Mouse (Mus musculus): Measurements from ENCODE around the gene Pde4d.

Gene Pde4d

DNA sequence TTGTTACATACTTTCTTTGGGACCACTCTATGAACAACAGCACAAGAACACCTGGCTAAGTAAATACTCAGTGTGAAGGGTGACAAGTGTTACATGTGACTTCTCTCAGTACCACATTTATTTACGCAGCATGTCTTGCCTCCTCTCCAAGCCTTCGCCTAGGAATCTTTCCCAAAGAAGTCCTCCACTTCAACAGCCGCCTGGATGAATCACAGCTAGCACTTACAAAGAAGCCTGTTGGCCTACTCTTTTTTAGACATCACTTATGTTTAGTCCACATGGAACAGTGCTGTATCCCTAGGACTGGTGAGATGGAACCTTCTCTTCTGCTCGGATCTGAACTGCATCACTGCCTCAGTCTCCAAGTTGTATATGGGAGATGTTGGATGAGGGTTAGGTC, 741.4 kb downstream of the Pde4d start:
- no peak for DNase-seq

DNA sequence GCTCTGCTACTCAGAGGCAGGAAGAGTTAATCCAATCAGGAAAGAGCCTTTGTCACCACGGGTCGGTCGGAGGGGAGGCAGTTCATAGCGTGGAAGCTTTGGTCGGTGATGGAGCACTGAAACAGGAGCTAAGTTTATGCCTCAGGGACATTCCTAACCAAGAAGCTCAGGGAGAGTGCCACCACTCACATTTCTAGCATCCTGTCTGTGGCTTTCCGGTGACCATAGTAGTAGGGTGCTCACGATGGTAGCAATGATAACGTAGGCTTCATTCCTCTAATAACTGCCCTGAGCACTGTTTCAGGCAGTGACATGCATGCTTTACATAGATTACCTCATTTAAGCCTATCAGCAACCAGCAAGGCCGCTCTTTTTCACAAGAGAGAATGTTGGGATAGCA, 755.8 kb downstream of the Pde4d start:
- no peak for DNase-seq

DNA sequence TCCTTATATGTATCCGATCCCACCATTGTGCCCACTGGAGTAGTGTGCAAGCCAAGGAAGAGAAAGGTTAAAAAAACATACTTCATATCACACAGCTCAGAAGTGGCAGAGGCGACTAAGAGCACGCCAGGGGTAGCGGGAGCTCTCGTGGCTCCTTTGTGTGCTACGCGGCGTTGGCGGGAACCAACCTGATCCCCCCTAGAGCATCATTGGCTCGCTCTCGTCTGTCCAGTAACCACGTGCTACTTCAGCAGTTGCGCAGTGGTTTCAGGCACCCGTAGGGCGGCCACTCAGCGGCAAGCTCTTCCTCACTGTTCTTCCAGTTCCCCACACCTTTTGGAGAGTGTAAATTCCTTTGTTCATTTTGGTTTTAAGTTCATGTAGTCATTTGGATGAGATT, 758.9 kb downstream of the Pde4d start:
- DNase-seq = no peak

DNA sequence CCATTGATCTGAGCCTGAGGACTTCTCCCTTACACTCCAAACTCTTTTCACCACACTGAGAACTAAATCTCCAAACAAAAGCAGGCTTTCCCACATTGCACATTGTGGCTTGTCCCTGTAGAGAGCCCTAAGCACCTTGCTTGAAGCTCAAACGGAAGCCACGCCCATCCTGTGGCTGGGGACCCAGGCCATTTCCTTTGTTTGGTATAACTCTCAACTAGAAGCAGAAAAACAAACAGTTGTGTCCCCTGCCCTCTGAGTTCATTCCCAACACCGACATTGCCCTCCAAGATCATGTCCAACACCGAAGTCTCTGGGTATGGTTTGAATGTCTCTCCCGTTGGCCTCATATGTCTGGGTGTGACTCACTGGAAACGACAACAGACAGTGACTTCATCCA, 759.7 kb downstream of the Pde4d start:
- DNase-seq = no peak

DNA sequence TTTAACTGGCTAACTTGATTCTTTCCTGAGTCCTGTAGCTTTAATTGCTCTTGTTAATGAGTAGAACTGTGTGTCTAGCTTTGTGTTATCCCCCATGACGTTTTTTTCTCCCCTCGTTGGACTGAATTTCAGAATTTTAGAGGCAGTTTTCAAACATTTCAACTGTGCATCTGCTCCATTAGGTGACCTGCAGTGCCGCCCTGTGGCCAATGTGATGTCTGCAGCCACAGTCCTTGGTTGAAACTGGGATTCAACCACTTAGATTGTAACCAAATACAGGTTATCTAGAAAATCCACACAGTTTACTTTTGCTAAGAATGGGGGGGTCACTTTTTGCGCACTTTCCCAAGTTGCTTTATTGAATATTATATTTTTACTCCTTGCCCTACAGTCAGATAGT, 760.7 kb downstream of the Pde4d start:
- DNase-seq = peak; percentile 77

DNA sequence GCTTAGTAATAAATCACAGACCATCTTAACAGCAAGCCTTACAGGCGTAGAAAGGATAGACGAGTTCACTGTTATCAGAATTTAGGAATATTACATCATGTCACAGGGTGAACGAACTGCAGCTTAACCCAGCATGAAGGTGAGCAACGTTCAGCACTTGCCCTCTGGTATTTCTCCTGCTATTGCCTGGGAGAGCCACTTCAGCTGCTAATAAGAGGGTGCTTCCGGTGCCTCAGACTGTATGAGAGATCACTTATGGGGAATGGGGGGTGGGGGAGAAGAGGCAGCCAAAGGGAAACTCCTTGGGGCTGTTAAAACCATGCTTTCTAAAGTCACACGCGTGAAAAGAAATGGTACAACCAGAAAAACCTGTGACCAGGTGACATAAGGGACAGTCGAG, 761.7 kb downstream of the Pde4d start:
- DNase-seq = no peak

DNA sequence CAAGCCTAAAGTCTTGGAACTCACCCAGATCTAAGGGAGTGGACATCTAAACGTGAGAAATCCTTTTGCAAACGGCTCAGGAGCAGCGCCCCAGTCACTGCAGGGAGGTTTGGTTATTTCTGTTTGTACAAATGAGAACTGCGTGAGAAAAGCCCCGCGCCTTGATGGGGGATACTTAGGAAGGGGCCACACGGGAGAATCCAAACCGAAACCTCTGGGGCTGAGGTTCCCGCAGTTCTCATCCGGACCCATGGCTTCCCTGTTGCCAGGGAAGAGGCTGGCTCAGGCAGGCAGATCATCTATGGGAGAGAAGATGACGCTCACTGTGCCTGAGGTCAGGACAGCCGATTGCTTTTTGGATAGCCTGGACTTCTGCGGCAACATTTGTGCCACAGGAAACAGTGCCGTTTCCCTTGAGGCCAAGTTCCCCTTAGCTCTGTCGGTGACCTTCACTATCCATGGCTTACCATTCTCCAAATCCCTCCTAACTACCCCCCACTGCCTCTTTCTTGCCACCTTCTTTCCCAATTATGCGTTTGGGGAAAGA, 762.3 kb downstream of the Pde4d start:
- no peak for DNase-seq

DNA sequence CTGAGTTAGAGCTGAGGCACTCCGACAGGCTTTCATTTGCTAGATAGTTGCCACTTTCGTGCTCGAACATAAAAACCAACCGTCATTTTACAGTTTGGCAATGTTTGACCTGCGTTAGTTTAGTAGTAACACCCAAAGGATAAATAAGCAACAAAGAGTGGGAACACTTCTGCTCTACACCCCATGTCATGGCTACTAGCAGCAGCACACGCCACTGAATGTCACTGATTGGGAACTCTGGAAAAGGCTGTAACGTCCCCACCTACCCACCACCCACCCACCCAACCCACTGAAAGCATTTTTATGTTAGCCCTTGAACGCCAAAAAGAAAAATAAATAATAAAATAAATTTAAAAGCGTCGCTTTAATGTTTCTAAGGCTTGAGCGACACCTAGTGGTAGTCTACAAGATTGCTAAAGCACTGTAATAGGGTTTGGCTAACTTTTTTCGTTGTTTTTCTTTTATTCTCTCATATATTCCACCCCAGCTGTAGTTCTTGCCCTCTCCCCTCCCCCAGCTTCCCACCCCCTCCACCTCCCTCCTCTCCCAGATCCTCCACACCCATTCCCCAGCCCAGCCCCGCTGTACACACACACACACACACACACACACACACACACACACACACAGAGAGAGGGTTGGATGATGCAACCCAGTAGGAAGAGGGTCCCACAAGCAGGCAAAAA, 763.2 kb downstream of the Pde4d start:
- DNase-seq = peak; percentile 40

DNA sequence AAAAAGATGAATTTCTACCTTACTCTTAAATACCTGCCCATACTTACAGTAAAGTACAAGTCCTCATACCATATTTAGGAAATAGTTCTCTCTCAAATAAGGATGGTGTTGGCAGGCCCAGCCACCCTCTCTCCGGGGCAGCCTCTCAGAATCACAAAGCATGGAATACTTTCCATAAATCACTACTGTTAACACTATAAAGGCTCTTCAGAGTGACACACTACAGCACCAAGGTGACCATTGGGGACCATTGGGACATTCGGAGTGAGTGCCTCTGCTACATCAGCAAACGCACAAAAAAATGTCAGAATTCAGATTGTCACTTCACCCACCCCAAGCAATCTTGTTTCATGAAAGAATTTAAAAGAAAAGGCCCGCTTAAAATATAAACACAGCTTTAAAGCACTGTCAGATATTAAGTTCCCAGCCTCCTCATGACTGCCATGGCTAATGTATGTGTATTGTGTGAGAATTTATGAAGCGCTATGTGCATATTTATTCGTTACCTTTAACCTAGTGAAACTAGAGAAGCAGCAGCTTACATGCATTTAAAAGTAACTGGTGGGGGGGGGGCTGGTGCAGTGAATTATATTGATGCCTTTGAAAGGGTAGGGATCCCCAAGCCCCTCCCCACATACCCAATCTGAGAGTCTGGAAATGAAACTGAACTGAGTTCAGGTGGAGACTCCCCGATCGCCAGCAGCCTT, 769.4 kb downstream of the Pde4d start:
- no peak for DNase-seq

DNA sequence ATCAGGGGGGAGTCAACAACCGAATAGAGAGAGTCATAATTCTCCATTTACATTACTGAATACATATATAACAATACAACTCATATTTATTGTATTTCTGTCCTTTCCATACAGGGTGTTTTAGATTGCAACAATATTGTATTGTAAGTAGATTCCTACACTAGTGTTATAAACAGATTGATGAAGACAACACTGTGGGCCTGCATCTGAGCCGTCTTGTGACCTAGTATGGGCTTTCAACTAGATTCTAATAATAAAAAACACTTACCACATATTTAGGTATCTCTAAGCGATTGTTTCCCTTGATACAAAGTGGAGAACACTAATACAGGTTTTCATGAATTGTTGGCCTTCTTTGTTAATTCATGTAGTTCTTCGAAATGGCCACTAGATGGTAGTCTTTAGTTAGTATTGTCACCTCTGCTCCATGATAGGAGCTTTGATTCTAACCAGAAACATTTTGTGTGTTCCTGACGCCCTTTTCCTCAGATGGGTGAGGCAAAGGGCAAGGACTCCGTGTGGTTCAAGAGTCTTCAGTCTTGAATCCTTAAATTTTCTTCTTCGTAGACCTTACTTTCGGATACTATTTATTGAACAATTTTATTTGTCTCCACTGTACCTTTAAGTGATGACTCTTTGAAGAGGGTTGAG, 779.3 kb downstream of the Pde4d start:
- no peak for DNase-seq

DNA sequence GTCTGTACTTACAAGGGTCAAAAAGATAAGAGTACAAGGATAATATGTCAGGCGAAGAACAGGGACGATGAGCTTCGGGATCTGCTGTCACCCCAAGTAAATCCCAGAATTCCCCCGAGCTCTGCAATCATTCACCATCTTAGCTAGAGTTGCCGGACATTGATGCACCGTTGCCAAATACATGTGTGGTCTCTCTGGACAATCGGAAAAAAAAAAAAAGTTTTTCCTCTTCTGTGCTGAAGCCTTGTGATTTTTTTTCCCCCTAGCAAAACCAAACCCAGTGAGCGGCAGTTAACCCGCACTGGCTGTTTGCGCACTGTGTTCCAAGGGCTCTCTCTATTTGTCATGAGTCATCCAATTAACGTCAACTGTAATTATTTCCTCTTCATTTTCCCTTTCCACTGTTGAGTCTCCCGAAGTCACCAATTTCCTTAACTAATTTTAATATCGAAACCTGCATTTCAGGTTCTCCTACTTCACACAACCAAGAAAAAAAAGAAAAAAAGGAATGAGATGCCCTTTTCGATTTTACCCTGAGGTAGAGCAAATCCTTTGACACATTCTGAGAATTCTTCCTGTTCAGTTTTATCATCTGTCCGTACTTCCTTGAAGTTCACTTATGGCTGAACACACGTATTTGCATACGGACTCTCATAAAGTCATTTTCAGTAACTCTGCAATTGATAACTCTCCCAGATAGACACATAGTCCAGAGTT, 780.0 kb downstream of the Pde4d start:
- no peak for DNase-seq

DNA sequence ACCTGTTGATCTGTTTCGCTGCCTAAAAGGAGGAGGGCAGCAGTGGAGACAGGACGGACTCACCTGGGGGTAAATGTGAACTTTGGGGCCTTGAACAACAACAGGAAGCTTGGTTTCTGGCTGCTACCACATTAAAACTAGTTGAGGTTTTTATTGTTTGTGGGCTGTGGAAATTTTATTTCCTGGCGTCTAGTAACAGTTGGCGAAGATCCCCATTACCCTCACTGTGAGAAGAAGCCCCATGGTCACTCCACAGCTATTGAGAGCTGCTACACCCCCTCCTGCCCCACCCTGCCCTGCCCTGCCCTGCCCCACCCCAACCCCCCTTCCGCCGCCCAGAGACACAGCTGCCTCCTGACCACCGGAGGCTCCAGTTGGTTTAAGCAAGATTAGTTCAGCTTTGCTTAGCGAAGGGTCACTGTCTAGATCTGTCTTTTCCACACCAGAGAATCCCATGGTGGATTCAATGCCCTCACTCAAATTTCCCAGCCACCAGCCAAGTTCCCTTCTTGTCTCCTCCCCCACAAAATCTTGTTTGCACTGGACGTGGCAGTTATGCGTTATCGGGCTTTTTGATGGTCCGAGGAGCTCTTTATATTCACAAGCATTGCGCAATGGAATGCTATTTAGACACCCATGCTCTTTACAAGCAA, 780.7 kb downstream of the Pde4d start:
- DNase-seq = no peak

DNA sequence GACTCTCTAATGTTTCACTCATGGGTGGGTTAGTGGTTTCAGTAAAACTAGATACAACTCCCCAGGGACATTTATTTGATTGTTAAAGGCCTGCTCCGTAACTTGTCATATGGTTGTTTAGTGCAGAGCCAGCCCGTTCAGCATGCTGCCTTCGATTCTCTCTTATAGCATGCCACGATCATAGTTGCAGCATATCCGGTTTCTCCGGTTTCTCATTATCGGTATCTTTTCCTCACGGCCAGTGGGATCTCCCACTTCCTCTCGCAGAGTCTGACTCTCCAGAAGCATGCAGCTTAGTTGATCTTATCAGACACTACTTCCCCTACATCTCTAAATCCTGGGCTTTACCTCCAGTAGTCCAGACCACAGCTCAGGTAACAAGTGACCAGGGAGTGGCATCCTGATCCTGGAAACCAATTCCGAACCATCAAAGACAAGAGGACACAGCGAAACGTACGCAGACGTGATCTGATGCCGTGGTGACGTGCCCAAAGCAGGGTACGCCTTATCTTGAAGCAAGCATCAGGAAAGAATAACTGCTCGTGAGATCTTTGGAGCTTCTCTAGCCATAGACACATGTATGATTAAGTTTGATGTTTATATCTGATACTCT, 782.2 kb downstream of the Pde4d start:
- no peak for DNase-seq

DNA sequence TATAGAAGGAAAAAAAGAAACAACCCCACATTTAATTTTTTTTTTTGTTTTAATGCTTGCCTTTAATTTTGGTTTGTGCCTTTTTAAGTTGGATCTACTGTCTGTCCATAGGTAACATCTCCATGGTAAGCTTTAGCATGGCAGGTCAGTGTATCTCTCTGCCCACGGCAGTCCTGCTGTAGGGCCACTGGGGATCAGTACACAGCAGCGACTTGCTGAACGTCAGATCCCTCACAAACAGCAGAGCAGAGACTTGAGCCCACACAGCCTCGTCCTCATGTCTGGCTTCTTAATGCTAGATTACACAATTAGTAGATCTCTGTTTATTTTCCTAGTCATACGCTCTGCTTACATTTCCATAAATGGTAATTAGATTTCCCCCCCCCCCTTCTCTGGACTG, 782.8 kb downstream of the Pde4d start:
- DNase-seq = no peak

DNA sequence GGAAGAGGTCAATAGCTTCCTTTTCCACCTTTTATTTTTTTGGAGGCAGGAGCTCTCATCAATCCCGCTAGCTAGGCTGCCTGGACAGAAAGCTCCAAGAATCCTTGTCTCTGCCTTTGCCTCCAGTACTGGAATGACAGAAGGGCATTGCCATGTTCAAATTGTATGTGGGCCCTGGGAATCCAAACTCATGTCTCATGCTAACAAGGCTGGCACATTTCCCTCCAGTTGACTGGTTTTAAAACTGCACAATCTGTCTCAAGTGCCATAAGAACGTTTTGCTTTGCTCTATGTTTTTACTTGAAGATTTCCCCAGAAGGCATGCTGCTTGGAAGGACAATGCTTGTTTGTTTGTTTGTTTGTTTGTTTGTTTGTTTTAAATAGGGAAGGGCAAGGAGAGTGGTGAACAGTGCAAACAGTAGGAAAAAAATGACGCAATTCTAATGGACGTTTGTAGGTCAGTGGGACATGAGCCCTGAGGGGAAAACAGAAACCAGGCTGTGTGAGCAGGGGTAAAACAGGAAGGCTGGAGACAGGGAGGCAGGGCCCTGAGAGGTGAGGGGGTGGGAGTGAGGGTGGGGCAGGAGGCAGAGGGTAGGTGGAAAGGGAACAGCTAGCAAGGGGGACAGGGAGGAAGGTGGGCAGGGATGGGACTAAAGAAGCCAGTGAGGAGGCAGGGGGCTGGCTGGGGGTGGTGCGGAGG, 784.3 kb downstream of the Pde4d start:
- no peak for DNase-seq

DNA sequence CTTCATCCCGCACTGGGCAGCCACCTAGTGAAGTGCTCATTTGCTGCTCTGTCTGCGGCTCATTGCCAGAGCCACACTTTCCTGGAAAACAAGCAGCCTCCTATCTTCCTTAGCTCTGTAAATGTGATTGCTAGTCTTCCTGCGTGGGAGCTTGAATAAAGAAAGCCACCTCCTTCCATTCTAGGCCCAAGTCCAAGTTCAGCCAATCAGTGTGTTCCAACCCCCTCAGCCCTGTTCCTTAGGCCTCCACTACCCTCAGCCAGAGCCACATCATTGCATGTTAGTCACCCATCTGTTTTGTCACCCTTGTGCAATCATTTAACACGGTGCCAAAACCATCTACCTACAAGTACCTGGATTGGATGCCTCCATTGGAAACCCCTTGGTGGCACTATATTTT, 786.3 kb downstream of the Pde4d start:
- no peak for DNase-seq

DNA sequence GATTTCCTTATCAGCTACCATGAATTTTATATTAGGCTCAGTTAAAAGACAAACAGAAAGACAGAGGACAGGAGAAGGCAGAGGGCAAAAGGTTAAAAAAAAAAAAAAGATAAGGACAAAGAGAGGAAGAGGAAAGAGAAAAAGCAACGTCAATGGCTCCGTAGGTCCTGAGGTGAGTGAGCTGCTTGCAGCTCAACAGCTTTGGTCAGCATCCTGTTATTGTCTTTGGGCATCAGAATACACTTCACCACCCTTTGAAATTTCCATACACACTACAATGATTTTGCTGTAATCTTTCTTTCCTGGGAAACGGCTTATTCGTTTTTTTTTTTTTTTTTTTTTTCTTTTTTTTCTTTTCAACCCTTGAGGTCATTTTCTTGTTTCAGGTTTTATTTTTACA, 788.9 kb downstream of the Pde4d start:
- no peak for DNase-seq

DNA sequence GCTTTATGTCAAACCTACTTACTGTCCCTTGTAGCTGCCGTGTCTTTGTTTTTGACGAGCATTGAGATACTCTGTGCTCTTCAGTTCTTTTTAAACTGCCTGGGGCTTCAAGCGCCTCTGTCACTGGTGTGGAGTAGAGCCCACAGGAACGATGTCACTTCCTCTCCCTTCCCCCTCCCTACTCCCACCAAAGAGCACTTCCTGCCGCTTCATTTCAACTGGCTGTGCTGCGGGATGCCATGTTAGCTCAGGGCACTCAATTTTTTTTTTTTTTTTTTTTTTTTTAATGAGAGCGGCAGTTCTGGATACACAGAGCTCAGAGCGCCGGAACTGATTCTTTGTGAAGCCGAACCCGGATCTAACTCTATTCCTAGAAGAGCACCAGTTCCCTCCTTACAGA, 789.5 kb downstream of the Pde4d start:
- peak; percentile 71 for DNase-seq

DNA sequence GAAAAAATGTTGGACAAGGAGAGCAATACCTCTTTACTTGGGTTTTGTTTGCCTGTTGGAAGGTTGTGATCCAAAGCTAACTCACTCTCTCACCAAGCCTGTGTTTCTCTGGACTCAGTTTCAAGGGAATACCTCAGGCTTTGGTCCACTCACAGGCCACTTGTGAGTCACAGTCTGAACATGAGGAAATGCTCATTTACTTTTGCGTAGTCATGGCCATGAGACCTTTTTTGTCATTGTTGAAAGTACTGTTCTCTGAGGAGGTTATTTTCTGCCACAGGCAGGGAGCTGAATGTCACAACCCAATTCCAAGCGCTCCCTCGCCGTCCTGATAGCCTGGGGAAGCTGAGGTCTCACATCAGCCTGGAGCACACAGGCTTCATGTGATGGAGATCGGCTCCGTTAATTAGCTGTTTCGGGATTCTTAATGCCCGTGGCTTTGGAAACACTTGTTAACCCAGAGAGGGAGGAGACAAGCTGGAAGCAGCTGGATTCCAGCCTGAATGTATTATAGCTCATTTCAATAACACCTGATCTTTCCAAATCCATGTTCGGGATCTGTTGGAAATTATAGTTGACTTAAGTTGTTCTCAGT, 792.8 kb downstream of the Pde4d start:
- no peak for DNase-seq

DNA sequence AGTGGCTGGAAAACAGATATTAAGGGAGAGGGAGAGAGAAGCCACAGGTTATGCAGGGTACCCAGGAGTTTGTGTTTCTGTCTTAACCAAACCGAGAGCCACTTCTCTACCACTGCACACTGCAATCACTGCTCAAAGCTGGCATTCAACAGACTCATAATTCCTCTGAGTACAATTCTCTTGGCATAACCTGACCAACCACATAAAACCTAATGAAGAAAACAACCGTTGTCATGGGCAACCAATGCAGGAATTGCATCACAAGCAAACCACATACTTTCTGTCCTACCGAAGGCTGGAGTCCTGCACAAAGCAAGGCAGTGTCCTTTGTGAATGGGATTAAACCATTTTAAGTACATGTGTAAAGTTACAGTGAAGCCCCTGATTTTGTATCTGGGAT, 793.4 kb downstream of the Pde4d start:
- no peak for DNase-seq

DNA sequence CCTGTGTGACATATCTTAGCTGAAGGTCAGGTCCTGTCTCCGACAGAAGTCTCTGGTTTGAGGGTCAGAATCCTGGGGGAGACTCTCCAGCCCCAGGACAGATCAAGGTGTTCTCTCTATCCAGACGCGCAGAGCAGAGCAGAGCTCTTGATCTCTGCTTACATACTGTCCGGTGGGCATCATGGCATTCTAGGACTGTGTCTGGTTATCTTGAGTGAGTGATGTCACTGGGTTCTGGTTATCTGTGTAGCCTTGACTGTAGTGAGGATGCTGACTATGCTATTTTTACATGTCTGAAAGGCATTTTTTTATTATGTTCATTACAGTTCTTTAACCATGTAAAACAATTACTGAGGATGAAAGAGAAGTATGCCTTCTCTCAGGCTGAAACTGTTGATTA, 797.3 kb downstream of the Pde4d start:
- DNase-seq = no peak

Data from kidney, postnatal 14 days (tissue).